Mouse (Mus musculus) bone marrow macrophage, adult 2 months (primary cell): ENCODE results near the gene Cirbp.

ENCODE experiments used
- CTCF ChIP-seq: IDR thresholded peaks from 2 replicates; pipeline ENCODE4 v1.5.1; 2012; ENCODE audit warnings: low read depth, mild to moderate bottlenecking, low read length, moderate library complexity
- POLR2A ChIP-seq: IDR thresholded peaks from 2 replicates; pipeline ENCODE4 v1.6.1; 2012; ENCODE audit warnings: mild to moderate bottlenecking, low read depth, low read length, borderline replicate concordance

DNA sequence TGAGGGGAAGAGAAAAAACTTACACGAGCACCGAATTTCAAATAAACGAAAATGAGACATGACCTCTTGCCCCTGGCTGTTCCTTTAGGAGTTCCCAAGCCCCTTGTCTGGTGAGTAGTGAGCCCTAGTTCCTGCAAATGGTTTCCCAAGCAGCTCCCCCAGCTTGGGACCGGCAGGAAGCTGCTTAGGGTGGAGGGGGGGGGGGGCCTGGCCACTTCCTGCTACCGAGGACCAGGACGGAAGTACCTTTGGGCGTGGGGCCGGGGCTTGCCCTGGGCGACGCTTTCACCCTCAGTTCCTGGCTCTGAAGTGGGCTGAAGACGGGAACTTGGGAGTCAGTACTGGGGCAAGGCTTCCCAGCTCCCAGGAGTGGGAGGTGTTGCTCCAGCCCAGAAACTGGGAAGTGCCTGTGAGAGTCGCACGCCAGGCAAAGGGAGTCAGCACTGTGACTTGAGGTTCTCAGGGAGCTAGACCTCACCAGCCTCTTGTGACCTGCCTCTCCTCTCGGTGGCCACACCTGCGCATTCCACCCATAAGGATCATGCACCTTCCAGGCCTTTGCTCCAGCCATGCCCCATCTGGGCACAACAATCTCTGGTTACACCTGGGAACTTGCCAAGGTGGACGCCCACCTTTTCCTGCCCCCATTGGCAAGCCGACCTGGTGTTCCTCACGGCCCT is 7.3 kb upstream of the Cirbp start:
- TF ChIP-seq CTCF = no peak
- no peak for TF ChIP-seq POLR2A
